Mouse (Mus musculus): Measurements from ENCODE around the gene Dnajc19. TPM values are rescaled to one million over a fixed set of nuclear protein-coding genes. Genes with fewer than 3 reads are reported as not detected.

Gene Dnajc19
- polyA plus RNA-seq, 1 experiment from 2014 or later: 186 TPM

- WGBS: 82% methylated on average over 3 of the region's 3 CpGs
- no peak for ATAC-seq (ENCODE audit: low FRiP score)
These were observed 45.4 kb downstream of the Dnajc19 start for GRCm38 (mm10) chr3:34035706-34036105.

GRCm38 (mm10) chr3:34034803-34035202 is 46.3 kb downstream of the Dnajc19 start:
- ATAC-seq (ENCODE audit: low FRiP score): no peak
- H3K9me3 ChIP-seq (ENCODE audit: control insufficient read depth, low read length): no peaks in the 10 kb centered on the region
- WGBS: 90% methylated on average over 1 of the region's 1 CpGs

More at GRCm38 (mm10) chr3:34035706-34036105, 45.4 kb downstream of the Dnajc19 start:
- no peaks in the 10 kb centered on the region for H3K4me1 ChIP-seq (ENCODE audit: control insufficient read depth, insufficient read depth, low read length)
- H3K9ac ChIP-seq (ENCODE audit: low read length): no peak overlapping the region
- H3K4me2 ChIP-seq: no peak overlapping the region
- H3K27ac ChIP-seq (ENCODE audit: low read depth, low read length): no peak overlapping the region
- H3K9me3 ChIP-seq (ENCODE audit: control insufficient read depth, low read length): no peaks in the 10 kb centered on the region
- no peak overlapping the region for H3K4me3 ChIP-seq (ENCODE audit: low read depth, low read length)
- H3K36me3 ChIP-seq (ENCODE audit: control insufficient read depth, insufficient read depth, low read length): no peaks in the 10 kb centered on the region
- no peak for DNase-seq (ENCODE audit: low spot score, missing footprints)
- H3K27me3 ChIP-seq (ENCODE audit: control insufficient read depth, insufficient read depth, low read length): no peaks in the 10 kb centered on the region

GRCm38 (mm10) chr3:34033720-34034364 is 47.3 kb downstream of the Dnajc19 start:
- DNase-seq (ENCODE audit: low spot score, missing footprints) (no peak), ATAC-seq (ENCODE audit: low FRiP score) (no peak)
- Histone ChIP-seq H3K27ac (ENCODE audit: low read depth, low read length) (no peak overlapping the region), H3K27me3 (ENCODE audit: control insufficient read depth, insufficient read depth, low read length) (no peaks in the 10 kb centered on the region), H3K4me1 (ENCODE audit: control insufficient read depth, insufficient read depth, low read length) (no peaks in the 10 kb centered on the region), H3K36me3 (ENCODE audit: control insufficient read depth, insufficient read depth, low read length) (no peaks in the 10 kb centered on the region), H3K9ac (ENCODE audit: low read length) (no peak overlapping the region), H3K4me2 (no peak overlapping the region), H3K4me3 (ENCODE audit: low read depth, low read length) (no peak overlapping the region), H3K9me3 (ENCODE audit: control insufficient read depth, low read length) (no peaks in the 10 kb centered on the region)
- 89% methylated on average over 3 of the region's 3 CpGs for WGBS

More at GRCm38 (mm10) chr3:34034803-34035202, 46.3 kb downstream of the Dnajc19 start:
- Histone ChIP-seq H3K4me1 (ENCODE audit: control insufficient read depth, insufficient read depth, low read length) (no peaks in the 10 kb centered on the region), H3K9ac (ENCODE audit: low read length) (no peak overlapping the region), H3K4me3 (ENCODE audit: low read depth, low read length) (no peak overlapping the region), H3K27ac (ENCODE audit: low read depth, low read length) (no peak overlapping the region), H3K27me3 (ENCODE audit: control insufficient read depth, insufficient read depth, low read length) (no peaks in the 10 kb centered on the region), H3K4me2 (no peak overlapping the region), H3K36me3 (ENCODE audit: control insufficient read depth, insufficient read depth, low read length) (no peaks in the 10 kb centered on the region)
- DNase-seq (ENCODE audit: low spot score, missing footprints): no peak

GRCm38 (mm10) chr3:34030601-34031000 is 50.5 kb downstream of the Dnajc19 start:
- Histone ChIP-seq H3K36me3 (ENCODE audit: control insufficient read depth, insufficient read depth, low read length) (no peaks in the 10 kb centered on the region), H3K4me1 (ENCODE audit: control insufficient read depth, insufficient read depth, low read length) (no peaks in the 10 kb centered on the region), H3K27ac (ENCODE audit: low read depth, low read length) (no peak overlapping the region), H3K9ac (ENCODE audit: low read length) (no peak overlapping the region), H3K9me3 (ENCODE audit: control insufficient read depth, low read length) (no peaks in the 10 kb centered on the region), H3K4me2 (no peak overlapping the region), H3K4me3 (ENCODE audit: low read depth, low read length) (no peak overlapping the region), H3K27me3 (ENCODE audit: control insufficient read depth, insufficient read depth, low read length) (no peaks in the 10 kb centered on the region)
- WGBS: 90% methylated on average over 3 of the region's 3 CpGs
- ATAC-seq (ENCODE audit: low FRiP score) (no peak), DNase-seq (ENCODE audit: low spot score, missing footprints) (peak; percentile 12)

- DNase-seq (ENCODE audit: low spot score, missing footprints): peak; percentile 56
- Histone ChIP-seq H3K4me3 (ENCODE audit: low read depth, low read length) (no peak overlapping the region), H3K9me3 (ENCODE audit: control insufficient read depth, low read length) (no peaks in the 10 kb centered on the region), H3K27ac (ENCODE audit: low read depth, low read length) (no peak overlapping the region), H3K9ac (ENCODE audit: low read length) (no peak overlapping the region), H3K36me3 (ENCODE audit: control insufficient read depth, insufficient read depth, low read length) (no peaks in the 10 kb centered on the region), H3K4me2 (no peak overlapping the region), H3K4me1 (ENCODE audit: control insufficient read depth, insufficient read depth, low read length) (no peaks in the 10 kb centered on the region), H3K27me3 (ENCODE audit: control insufficient read depth, insufficient read depth, low read length) (no peaks in the 10 kb centered on the region)
- no peak for ATAC-seq (ENCODE audit: low FRiP score)
These were observed 52.2 kb downstream of the Dnajc19 start for GRCm38 (mm10) chr3:34028935-34029334.

- Histone ChIP-seq H3K36me3 (ENCODE audit: control insufficient read depth, insufficient read depth, low read length) (no peaks in the 10 kb centered on the region), H3K9me3 (ENCODE audit: control insufficient read depth, low read length) (no peaks in the 10 kb centered on the region), H3K9ac (ENCODE audit: low read length) (peak overlapping the region; percentile 99; the same call in 1 of the 2 replicates), H3K4me2 (peak overlapping the region; percentile 75), H3K27ac (ENCODE audit: low read depth, low read length) (no peak overlapping the region), H3K27me3 (ENCODE audit: control insufficient read depth, insufficient read depth, low read length) (no peaks in the 10 kb centered on the region), H3K4me1 (ENCODE audit: control insufficient read depth, insufficient read depth, low read length) (peaks cover 2% of the 10 kb centered on the region), H3K4me3 (ENCODE audit: low read depth, low read length) (peak overlapping the region; percentile 96)
- no peak for ATAC-seq (ENCODE audit: low FRiP score)
- no peak for DNase-seq (ENCODE audit: low spot score, missing footprints)
- 69% methylated on average over 4 of the region's 4 CpGs for WGBS
These were observed 59.8 kb downstream of the Dnajc19 start for GRCm38 (mm10) chr3:34021259-34021828.

- H3K9me3 ChIP-seq (ENCODE audit: control insufficient read depth, low read length): no peaks in the 10 kb centered on the region
- under 1% methylated on average over 45 of the region's 70 CpGs for WGBS
- H3K27ac ChIP-seq (ENCODE audit: low read depth, low read length): peak overlapping the region; percentile 79
- peak; percentile 74 for ATAC-seq (ENCODE audit: low FRiP score)
- peak overlapping the region; percentile 75 for H3K4me2 ChIP-seq
- H3K27me3 ChIP-seq (ENCODE audit: control insufficient read depth, insufficient read depth, low read length): no peaks in the 10 kb centered on the region
- peak; percentile 94 for DNase-seq (ENCODE audit: low spot score, missing footprints)
- H3K4me3 ChIP-seq (ENCODE audit: low read depth, low read length): peak overlapping the region; percentile 96
- H3K36me3 ChIP-seq (ENCODE audit: control insufficient read depth, insufficient read depth, low read length): no peaks in the 10 kb centered on the region
- H3K4me1 ChIP-seq (ENCODE audit: control insufficient read depth, insufficient read depth, low read length): peaks cover 2% of the 10 kb centered on the region
- H3K9ac ChIP-seq (ENCODE audit: low read length): peak overlapping the region; percentile 99
These were observed 60.5 kb downstream of the Dnajc19 start for GRCm38 (mm10) chr3:34020382-34021258.

GRCm38 (mm10) chr3:34019540-34020381 is 61.4 kb downstream of the Dnajc19 start, which contains the start of gene Fxr1:
Gene Fxr1 (plus strand): TSS chr3:34019943.
- peak within 1 kb of the TSS; percentile 99 for H3K9ac ChIP-seq (ENCODE audit: low read length)
- ATAC-seq (ENCODE audit: low FRiP score) (peak; percentile 97), DNase-seq (ENCODE audit: low spot score, missing footprints) (peak; percentile 98)
- H3K36me3 ChIP-seq (ENCODE audit: control insufficient read depth, insufficient read depth, low read length): no peaks in the 10 kb centered on the region
- peak within 1 kb of the TSS; percentile 79 for H3K27ac ChIP-seq (ENCODE audit: low read depth, low read length)
- H3K4me2 ChIP-seq: peak within 1 kb of the TSS; percentile 75
- H3K4me3 ChIP-seq (ENCODE audit: low read depth, low read length): peak within 1 kb of the TSS; percentile 96
- H3K27me3 ChIP-seq (ENCODE audit: control insufficient read depth, insufficient read depth, low read length): no peaks in the 10 kb centered on the region
- peaks cover 2% of the 10 kb centered on the region for H3K4me1 ChIP-seq (ENCODE audit: control insufficient read depth, insufficient read depth, low read length)
- no peaks in the 10 kb centered on the region for H3K9me3 ChIP-seq (ENCODE audit: control insufficient read depth, low read length)
- under 1% methylated on average over 85 of the region's 97 CpGs for WGBS

All from midbrain, embryonic 11.5 days (tissue).